In genomic region chr13:34875741-34876445, GRCm38 (mm10) we compare ENCODE assay signal across 8 mouse cellular contexts. TPM values are rescaled to one million over a fixed set of nuclear protein-coding genes. Genes with fewer than 3 reads are reported as not detected.
DNase-seq lines count a peak whose midpoint lies in the region; ATAC-seq and TF ChIP-seq lines count a peak whose summit lies in the region.

No protein-coding gene starts in this region.

- H3K27me3 ChIP-seq in intestine, embryonic 16.5 days (replicated peaks; ENCODE audit: control insufficient read depth, insufficient read depth, low read length): no peaks in the 10 kb centered on the region
- no peaks in the 10 kb centered on the region for H3K27me3 ChIP-seq in liver, postnatal 0 days (ENCODE audit: insufficient read depth, low read length)
- no peaks in the 10 kb centered on the region for H3K27me3 ChIP-seq in neural tube, embryonic 11.5 days (ENCODE audit: control insufficient read depth, insufficient read depth, low read length)

- H3K9ac ChIP-seq in intestine, embryonic 16.5 days (ENCODE audit: low read depth, low read length): peak overlapping the region; percentile 100
- peak overlapping the region; percentile 94 for H3K9ac ChIP-seq in liver, postnatal 0 days (replicated peaks)
- peak overlapping the region; percentile 94 for H3K9ac ChIP-seq in neural tube, embryonic 11.5 days (ENCODE audit: low read length)

- ATAC-seq in intestine, embryonic 16.5 days: peak; percentile 63
- peak; percentile 51 for ATAC-seq in liver, postnatal 0 days
- ATAC-seq in neural tube, embryonic 11.5 days (ENCODE audit: insufficient read depth, low FRiP score, low TSS enrichment): peak; percentile 39

- H3K4me1 ChIP-seq in intestine, embryonic 16.5 days (ENCODE audit: control insufficient read depth, insufficient read depth, low read length): peaks cover 16% of the 10 kb centered on the region
- H3K4me1 ChIP-seq in liver, postnatal 0 days (ENCODE audit: insufficient read depth): peaks cover 29% of the 10 kb centered on the region
- H3K4me1 ChIP-seq in neural tube, embryonic 11.5 days (ENCODE audit: control insufficient read depth, insufficient read depth, low read length): peaks cover 12% of the 10 kb centered on the region

- DNase-seq in layer of hippocampus, adult 11-12 months (ENCODE audit: low spot score): peak; percentile 57
- DNase-seq in layer of hippocampus, adult 18-20 months (ENCODE audit: low spot score in 2 of 2): no peak
- DNase-seq in brain, embryonic 14.5 days (ENCODE audit: low read depth): peak; percentile 72
- peak; percentile 39 for DNase-seq in forelimb bud, embryonic 11.5 days (ENCODE audit: low read depth, low spot score)
- peak; percentile 79 for DNase-seq in liver, postnatal 0 days
- DNase-seq in neural tube, embryonic 11.5 days (ENCODE audit: low spot score): peak; percentile 75
- no peak for DNase-seq in B cell, adult 2 months

- H3K36me3 ChIP-seq in intestine, embryonic 16.5 days (ENCODE audit: control insufficient read depth, insufficient read depth, low read length): no peaks in the 10 kb centered on the region
- H3K36me3 ChIP-seq in liver, postnatal 0 days (replicated peaks; ENCODE audit: insufficient read depth, low read length): 0 out of 2 replicates have a peak, but pooled peaks cover 3% of the 10 kb centered on the region
- H3K36me3 ChIP-seq in neural tube, embryonic 11.5 days (ENCODE audit: control insufficient read depth, insufficient read depth, low read length): no peaks in the 10 kb centered on the region

- no peak for TF ChIP-seq EP300 in liver, postnatal 0 days (IDR thresholded peaks at IDR 0.05; ENCODE audit: low read depth)

- H3K9me3 ChIP-seq in intestine, embryonic 16.5 days (ENCODE audit: control insufficient read depth, low read length): no peaks in the 10 kb centered on the region
- no peaks in the 10 kb centered on the region for H3K9me3 ChIP-seq in liver, postnatal 0 days (ENCODE audit: low read length)
- no peaks in the 10 kb centered on the region for H3K9me3 ChIP-seq in neural tube, embryonic 11.5 days (ENCODE audit: control insufficient read depth, low read length)

- H3K27ac ChIP-seq in intestine, embryonic 16.5 days (ENCODE audit: low read length): peak overlapping the region; percentile 99
- H3K27ac ChIP-seq in liver, postnatal 0 days (ENCODE audit: low read depth): peak overlapping the region; percentile 100
- H3K27ac ChIP-seq in neural tube, embryonic 11.5 days (ENCODE audit: low read depth, low read length): peak overlapping the region; percentile 96

- H3K4me3 ChIP-seq in intestine, embryonic 16.5 days (ENCODE audit: low read length): peak overlapping the region; percentile 99
- H3K4me3 ChIP-seq in liver, postnatal 0 days (ENCODE audit: low read depth, low read length): peak overlapping the region; percentile 97
- peak overlapping the region; percentile 89 for H3K4me3 ChIP-seq in neural tube, embryonic 11.5 days (ENCODE audit: low read depth, low read length)

- peak overlapping the region; percentile 71 for H3K4me2 ChIP-seq in intestine, embryonic 16.5 days (ENCODE audit: low read depth, low read length)
- H3K4me2 ChIP-seq in liver, postnatal 0 days (ENCODE audit: low read depth, low read length): peak overlapping the region; percentile 86
- peak overlapping the region; percentile 62 for H3K4me2 ChIP-seq in neural tube, embryonic 11.5 days (ENCODE audit: low read depth)

- peak; percentile 36 for TF ChIP-seq CTCF in brain, embryonic 14.5 days (IDR thresholded peaks at IDR 0.05; ENCODE audit: borderline replicate concordance, extremely low read depth, insufficient read depth, insufficient read length)
- peak; percentile 64 for TF ChIP-seq CTCF in liver, postnatal 0 days (IDR thresholded peaks at IDR 0.05; ENCODE audit: low read depth)

- no peak for TF ChIP-seq POLR2A in brain, embryonic 14.5 days (IDR thresholded peaks at IDR 0.05; ENCODE audit: borderline replicate concordance, extremely low read depth, insufficient read depth, insufficient read length, poor library complexity, severe bottlenecking)

- under 1% methylated on average over 50 of the region's 50 CpGs for WGBS in intestine, embryonic 16.5 days
- under 1% methylated on average over 46 of the region's 50 CpGs for WGBS in liver, postnatal 0 days (ENCODE audit: insufficient replicate concordance)
- WGBS in neural tube, embryonic 11.5 days: under 1% methylated on average over 45 of the region's 50 CpGs

RNA-seq across cellular contexts. Expression of gene Prpf4b, which starts 0.8 kb away (rescaled TPM):
- 10 to 100 TPM; 86.1 to 90.0 TPM for total RNA-seq in layer of hippocampus, adult 18-20 months (2021)
- polyA plus RNA-seq in brain, embryonic 14.5 days (2012; rRNA removed): 98.8 and 121 TPM in 2 replicates
- 50.9 and 55.5 TPM in 2 replicates for polyA plus RNA-seq in intestine, embryonic 16.5 days (2015; fragmentation: Nextera tagmentation; extraction: Ambion mirVana)
- 33.4 and 37.0 TPM in 2 replicates for polyA plus RNA-seq in liver, postnatal 0 days (2015; fragmentation: Nextera tagmentation; extraction: Ambion mirVana)
- 98.7 and 100.0 TPM in 2 replicates for polyA plus RNA-seq in neural tube, embryonic 11.5 days (2014; fragmentation: Nextera tagmentation; extraction: Ambion mirVana)

RNA-seq across cellular contexts. Expression of gene Fam217a, which starts 48.2 kb away (rescaled TPM):
- total RNA-seq in layer of hippocampus, adult 18-20 months (2021): 1 to 10 TPM in 1 of 2 experiments, under 1 TPM in 1; 0.97 to 1.4 TPM
- 0.40 and 0.85 TPM in 2 replicates for polyA plus RNA-seq in brain, embryonic 14.5 days (2012; rRNA removed)
- 0.54 and 1.2 TPM in 2 replicates for polyA plus RNA-seq in intestine, embryonic 16.5 days (2015; fragmentation: Nextera tagmentation; extraction: Ambion mirVana)
- 0.15 and 0.34 TPM in 2 replicates for polyA plus RNA-seq in liver, postnatal 0 days (2015; fragmentation: Nextera tagmentation; extraction: Ambion mirVana)
- 0.31 and 1.1 TPM in 2 replicates for polyA plus RNA-seq in neural tube, embryonic 11.5 days (2014; fragmentation: Nextera tagmentation; extraction: Ambion mirVana)

RNA-seq across cellular contexts. Expression of gene 4933417A18Rik, which starts 48.3 kb away (rescaled TPM):
- not detected for total RNA-seq in layer of hippocampus, adult 18-20 months (2021)
- not detected in 2 replicates for polyA plus RNA-seq in brain, embryonic 14.5 days (2012; rRNA removed)
- not detected in 2 replicates for polyA plus RNA-seq in intestine, embryonic 16.5 days (2015; fragmentation: Nextera tagmentation; extraction: Ambion mirVana)
- polyA plus RNA-seq in liver, postnatal 0 days (2015; fragmentation: Nextera tagmentation; extraction: Ambion mirVana): not detected in 2 replicates
- polyA plus RNA-seq in neural tube, embryonic 11.5 days (2014; fragmentation: Nextera tagmentation; extraction: Ambion mirVana): not detected in 2 replicates

Comparison
In these comparisons a context has a peak if more than half of its experiments do, and no peak if none do; other contexts are left out.
1. DNase-seq: peak in layer of hippocampus, adult 11-12 months (single experiment), brain, embryonic 14.5 days (single experiment), forelimb bud, embryonic 11.5 days (single experiment), liver, postnatal 0 days (single experiment) and neural tube, embryonic 11.5 days (single experiment); none in layer of hippocampus, adult 18-20 months (0 of 2) and B cell, adult 2 months (0 of 2).
2. Peak in every context shown above with its lines, with median percentiles within 50 percentile points of each other: ATAC-seq, H3K27ac ChIP-seq, H3K4me2 ChIP-seq, H3K4me3 ChIP-seq and H3K9ac ChIP-seq.